Mouse (Mus musculus) neural tube, embryonic 10.5 days (tissue): ENCODE measurements around the gene Zfp423.

Source experiments
- DNase-seq: peaks from one replicate; pipeline ENCODE4 v3.0.0-alpha.2; 2017; ENCODE audit warnings: low spot score; ENCODE audit errors: extremely low spot score

Gene Zfp423

DNA sequence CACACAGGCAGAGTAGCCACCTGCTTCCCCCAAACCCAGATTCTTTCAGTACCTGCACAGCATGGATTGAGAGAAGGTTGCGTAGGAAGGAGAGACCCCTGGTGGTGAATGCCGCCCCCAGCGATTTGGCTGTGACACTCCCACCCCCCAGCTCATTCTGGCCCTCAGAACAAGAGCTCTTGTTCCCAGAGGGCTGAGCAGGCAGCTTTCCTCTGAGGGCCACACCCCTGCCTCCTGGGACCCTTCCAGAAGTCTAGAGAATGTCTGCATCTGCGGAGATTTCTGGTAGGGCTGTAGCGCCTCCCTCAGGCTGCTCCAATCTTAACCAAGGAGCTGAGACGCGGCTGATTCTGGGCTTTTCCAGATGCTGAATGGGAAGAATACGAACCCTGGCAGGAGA is 211.8 kb downstream of the Zfp423 start:
- DNase-seq = peak; percentile 32

DNA sequence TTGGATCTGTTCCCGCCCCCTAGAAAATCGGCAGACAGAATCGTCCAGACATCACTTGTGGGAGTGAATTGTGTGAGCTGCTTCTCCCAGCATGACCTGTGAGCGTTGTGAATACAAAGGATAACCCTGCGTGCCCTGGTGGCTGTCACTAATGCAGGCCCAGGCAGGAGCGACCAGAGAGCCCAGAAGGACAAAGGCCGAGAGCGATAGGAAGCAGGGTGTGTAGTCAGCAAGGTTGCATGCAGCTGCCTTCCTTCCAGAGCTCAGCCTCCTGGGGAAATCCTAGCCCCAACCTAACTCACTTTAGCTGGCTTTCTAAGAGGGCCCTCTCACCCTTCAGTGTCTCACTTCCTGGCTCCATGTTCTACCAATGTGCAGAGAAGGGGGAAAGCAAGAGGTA is 212.3 kb downstream of the Zfp423 start:
- DNase-seq = peak; percentile 36

DNA sequence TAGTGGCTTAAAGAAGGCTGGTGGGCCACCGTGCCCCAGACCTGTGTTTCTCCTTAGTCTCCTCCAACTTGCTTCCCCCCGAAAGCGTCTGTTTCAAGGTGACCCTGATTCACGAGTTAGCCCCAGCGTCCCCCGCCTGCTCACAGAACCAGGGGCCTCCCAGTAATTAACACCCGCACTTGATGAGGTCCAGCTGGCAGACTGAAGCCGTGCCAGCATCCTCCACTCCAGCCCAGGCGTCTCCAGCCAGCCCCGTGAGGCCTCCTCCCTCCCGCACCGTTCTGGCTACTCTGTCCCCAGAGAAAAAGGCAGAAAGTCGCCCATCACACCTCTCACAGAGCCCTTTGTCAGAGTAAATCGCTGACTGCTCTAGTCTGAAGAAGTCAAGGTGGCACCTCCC is 213.3 kb downstream of the Zfp423 start:
- no peak for DNase-seq

DNA sequence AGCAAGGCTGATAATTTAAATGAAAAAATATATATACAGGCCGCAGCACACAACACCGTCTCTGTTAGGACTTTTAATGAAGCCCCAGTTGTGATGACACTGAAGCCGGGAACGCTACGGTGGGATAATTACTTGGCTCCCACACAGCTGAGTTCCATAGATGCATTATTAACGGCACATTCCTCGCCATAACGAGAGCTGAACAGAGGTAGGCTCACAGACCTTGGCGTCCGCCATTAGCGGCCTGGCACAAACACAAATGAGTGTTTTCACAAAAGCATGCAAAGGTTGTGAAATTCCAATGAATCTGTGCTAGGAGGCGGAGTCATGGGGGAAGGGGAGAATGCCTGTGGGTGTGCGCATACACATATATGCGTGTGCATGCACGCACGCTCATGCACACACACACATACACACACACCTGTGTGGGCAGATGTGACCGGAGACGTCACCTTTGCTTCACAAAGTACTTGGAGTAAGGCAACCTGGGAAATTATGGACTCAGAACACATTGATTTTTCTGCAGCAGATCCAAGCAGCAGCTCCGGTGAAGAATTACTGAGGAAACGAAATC is 214.2 kb downstream of the Zfp423 start:
- DNase-seq = no peak

DNA sequence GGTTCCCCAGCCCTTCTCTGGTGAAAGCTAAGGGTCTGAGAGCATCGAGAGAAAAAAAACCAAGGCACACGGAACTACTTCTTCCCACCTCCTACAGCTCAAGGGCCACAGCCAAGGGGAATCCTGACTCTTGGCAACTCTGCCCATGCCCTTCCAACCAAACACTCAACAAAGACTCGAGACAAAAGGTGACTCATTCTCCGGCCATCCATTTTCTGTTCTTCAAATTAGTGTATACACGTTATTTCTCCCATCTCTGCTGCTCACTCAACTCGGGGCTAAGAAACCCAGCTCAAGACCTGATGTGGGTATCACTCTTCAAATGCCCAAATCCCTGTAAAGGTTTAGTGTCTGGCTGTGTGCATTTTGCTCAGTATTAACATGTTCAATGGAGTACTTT is 214.8 kb downstream of the Zfp423 start:
- no peak for DNase-seq

DNA sequence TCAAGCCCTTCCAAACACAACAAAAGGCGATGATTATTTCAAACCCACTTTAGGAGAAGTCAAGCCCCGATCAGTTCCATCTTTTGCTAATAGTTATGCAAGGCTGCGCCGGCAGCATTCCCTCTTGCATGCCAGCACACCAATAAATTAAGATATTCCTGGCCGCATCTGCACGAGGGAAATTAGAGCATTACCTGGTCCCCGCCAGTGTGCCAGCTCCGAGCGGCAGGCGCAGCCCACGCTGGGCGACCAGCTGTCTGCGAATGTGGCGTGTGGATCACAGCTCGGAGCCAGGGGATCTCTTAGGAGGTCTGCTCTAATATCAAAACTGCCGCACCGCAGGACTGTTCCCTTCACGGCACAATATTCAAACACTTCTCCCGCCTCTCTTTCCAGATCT is 217.4 kb downstream of the Zfp423 start:
- no peak for DNase-seq

DNA sequence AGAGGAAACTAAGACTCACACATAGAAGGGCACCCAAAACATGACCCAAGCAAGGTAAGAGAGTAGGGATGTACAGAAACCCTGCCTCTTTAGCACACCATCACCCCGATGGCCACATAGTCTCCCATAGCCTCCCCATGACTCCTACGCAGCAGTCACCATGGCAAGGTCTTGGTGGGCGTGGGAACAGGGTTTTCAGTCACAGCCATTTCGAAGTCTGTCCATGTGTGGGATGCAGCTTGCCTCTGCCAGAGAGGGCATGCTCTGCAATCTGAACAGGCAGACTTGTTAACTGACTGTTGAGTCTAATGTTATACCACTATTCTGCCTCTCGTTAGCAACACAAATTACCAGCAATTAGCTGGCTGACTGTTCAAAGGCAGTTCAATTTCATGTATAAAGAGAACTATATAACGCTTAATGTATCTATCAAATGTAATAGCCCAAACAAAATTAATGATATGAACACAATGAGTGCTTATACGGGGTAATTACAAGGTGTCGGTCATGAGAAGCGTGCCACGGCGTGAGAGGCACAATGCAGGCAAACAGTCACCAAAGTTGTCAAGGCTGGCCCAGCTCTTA is 218.4 kb downstream of the Zfp423 start:
- no peak for DNase-seq

DNA sequence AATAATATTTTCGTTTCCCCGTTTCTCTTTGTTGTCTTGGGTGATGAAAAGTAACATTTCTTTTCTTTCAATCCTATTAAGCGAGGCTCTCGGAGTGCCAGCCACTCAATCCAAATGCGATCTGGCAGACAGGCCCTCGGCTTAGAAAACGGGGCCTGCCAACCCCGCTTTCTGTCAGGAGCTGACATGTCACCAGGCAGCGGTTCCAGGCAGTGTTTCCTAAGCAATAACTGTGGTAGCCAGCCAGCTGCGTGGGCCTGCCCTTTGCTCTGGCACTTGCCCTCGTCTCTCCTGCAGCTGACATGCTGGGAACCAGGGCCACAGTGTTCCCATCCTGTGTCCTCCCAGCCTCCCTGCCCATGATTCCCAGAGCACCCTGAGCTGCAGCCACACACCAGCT is 221.5 kb downstream of the Zfp423 start:
- no peak for DNase-seq

DNA sequence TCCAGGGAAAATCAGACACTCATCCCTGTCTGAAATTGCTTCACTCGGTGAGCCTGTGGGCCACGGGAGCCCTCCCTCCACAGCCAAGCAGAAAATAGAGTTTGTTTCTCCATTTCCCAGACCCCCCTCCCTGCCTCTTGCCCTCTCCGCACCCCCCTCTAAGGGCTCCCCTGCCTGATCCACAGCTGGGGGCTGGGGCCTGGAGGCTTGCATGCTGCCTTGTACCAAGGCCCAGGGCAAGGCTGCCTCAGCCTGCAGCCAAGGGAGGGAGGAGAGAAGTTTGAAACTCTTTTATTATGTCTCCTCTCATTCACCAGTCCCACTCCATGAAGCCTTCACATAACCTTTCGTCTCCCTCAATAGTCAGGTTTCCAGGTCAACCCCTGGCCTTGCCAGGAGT is 224.5 kb downstream of the Zfp423 start:
- no peak for DNase-seq

DNA sequence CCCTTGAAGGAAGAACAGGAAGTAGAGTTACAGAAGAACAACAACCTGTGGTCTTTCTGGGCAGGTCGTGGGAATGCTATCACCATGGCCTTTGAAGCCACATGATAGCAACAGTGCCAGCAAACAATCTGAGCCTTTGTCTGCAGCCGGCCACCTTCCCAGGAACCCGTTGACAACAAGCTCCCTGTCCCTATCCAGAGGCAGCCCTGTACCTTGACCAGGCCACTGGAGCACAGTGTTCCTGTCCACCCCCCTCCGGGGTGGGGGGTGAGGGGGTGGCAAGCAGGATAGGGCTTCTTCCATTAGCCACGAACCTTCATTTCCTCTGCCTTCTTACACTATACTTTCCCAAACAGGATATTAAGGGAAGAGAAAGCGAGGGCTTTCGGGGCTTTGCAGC is 224.9 kb downstream of the Zfp423 start:
- DNase-seq = no peak

DNA sequence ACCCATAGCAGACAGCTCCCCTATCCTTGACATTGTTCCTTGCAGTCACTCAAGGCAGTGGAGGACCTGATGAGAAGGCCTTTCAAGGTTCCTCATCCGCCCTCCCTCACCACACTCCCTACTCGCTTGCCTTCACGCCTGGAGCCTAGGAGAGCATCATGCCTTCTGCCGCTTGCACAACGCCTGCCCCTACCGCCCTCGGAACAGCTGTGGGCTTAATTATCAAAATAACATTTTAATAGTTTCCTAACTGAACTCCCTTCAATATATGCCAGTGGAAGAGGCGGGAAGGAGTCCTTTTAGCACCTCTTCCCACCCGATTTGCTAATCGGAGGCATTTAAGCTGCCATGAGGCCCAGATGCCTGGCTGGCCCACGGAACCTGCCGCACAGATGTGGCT is 228.3 kb downstream of the Zfp423 start:
- DNase-seq = no peak

DNA sequence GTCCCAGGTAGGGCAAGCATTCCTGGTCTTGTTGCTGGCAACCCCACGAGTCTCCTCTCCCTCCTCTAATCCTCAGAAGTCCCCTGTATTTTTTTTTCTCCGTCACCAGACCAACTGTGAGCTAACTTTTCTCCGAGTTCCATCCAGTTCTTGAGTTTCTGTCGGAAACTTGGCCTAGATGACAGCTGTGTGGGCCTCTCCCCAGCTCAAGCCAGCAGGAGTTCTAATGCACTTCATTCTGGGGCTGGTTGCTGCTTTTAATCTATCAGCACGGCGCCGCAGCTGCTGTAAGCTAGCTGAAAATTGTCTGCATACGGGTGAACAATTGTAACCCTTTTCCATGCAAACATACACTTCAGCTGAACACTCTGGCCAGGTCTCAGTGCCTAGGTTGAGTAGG is 236.4 kb downstream of the Zfp423 start:
- DNase-seq = no peak

DNA sequence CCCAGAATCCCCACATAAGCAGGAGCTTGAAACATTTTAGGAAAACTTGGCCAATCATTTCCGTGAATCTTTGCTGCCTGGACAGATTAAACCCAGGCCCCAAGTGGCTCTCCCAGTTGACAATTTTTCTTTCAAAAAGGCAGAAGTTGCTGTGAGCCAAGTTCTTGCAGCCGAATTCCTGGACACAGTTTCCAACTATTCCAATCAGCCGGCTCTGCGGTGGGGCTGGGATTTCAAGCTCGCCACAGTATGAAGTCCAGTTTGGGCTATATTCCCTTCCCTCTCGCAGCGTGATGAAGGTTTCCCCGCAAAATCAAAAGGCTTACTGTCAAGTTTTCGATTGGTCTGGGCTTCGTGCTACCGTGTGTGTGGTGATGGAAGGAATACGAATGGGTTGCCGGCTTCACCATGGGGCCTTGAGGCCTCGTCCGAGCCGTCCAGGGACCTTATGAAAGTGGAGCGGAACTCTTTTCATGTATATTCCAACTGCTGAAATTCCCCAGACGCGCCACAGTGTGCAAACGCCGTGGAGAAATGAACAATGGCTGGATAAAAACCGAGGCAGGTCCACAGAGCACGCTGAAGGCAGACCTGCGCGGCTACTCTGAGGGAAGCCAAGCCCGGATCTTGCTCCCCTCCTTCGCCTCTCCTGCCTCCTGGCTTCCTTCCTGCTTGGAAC is 240.1 kb downstream of the Zfp423 start:
- DNase-seq = no peak

DNA sequence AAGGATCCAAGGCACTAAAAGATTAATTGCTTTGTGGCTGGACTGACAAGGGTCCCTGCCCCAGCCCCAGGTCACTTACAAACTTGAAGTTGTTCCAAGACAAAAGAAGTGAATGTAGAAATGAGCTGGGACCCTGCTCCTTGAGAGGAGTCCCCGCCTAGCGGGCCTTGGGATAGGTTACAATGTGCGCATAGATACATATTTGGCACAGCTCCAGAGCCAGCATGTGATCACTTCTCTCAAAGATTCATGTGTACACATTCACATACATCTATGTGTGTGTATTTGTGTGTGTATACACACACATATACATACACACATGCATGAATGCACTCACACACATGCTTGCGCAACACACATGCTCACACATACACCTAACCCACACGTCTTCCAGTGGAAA is 241.9 kb downstream of the Zfp423 start:
- no peak for DNase-seq

DNA sequence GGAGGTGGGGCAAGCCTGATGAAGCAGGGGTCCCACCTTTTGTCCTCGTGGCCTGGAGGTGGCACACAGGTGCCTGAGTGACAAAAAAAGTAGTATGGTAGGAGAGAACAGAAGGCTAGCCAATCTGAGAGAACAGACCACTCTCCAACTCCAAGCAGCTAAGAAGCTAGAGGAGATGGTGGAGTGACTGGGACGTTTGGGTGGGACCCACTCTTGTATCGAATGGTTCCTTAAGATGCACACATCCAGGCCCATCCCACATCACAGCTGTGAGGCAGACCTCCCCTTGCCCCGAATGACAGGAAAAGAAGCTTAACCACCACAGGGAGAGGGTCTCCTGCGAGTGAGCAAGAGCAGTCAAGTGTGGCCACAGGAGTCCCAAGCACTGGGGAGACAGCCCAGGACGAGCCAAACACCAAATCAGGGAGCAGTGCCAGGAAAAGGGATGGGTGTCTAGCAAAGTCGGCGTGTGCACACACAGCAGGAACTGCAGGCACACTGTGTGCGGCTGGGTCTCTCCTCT is 242.6 kb downstream of the Zfp423 start:
- no peak for DNase-seq

DNA sequence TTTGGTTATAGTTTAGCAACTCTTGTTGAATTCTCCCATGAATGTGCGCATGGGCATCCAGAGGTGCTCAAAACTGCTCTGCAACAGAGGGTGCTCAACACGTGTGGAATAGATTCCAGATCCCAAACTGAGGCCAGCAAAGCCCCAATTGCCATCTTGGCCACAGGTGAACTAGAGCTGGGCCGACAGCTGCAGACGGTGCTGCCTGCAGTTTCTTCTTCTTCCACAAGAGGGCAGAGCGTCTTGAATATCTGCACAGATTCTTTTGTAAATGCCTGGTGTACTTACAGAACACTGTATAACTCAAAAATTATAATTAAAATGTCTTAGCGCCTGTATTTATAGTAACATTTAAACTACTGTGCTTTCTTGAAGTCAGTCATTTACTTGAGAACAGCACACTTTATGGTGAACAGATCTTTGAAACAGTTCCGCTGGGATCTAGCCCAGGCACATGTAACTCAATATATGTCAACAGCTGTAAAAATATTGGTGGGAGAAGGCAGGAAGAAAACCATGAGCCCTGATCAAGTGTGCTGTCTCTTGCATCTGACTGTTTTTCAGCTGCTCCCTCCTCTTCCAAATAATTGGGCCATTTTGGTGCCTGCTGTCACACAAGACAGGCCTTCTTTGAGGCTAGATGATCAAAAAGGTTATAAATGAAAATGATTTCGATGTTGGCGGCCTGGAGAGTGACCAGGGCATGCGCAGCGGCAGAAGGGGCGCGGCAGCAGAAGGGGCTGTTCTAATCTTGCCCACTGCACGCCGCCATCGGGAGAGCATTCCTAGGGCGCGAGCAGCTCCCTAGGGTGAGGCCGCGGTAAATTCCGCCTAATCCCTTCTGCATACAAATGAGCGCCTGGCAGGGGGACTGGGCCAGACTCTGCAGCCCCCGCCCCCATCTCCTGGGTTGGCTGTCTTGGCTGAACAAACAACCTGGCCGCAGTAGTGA is 243.4 kb downstream of the Zfp423 start:
- peak; percentile 74 for DNase-seq

DNA sequence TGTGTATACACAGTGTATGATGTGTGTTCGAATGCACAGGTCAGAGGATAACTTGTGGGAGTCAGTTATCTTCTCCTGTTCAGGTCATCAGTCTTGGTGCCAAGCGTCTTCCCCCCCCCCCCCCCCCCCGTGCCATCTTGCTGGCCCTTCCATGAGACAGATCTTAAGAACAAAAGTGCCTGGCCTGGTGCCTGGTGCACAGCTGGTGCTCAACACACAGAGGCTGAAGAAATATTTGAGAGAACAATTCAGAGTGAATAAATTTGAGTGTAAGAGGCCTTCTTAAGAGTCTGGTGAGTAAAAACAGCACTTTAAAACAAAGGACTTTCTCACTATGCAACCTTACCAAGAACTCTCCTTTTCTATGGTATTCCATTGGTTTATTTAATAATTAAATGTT is 245.4 kb downstream of the Zfp423 start:
- no peak for DNase-seq

DNA sequence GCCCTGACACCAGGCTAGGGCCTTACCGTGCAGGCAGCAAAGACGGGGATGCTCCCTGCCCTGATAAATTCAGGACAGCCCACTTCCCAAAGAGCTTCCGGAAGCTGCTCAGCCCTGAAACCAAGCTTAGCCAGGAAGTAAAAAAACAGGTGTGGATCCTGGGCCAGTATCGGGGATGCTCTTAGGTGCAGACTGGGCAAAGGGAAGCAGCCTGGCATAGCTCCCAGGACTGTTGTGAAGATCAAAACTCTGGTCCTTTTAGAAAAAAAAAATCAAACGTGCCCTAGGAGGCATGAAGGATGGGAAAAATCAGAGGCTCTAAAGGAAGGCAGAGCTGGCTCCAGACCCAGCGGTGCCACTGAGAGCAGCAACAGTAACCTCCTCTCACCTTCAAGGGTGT is 247.4 kb downstream of the Zfp423 start:
- no peak for DNase-seq

DNA sequence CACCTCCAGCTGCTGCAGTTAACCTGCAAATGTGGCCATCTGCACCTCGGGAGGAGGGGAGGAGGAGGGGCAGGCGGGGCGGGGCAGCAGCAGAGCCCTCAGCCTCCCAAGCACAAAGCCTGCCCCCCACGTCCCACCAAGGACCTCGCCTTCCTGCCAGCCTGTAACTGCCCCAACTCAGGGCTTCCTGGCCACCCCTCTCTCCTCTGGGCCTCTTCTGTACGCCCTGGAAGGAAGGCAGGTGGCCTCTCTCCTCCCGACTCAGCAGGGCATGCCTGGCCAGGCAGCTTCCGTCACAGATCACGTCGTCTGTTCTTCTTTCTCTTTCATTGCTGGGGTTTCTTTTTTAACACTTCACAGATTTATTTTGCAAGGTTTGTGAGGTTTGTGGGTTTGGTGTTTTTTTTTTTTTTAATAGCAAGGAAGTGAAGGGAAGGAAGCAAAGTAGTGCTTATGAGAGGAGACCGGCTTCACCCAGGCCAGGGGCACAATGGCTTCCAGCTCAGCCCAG is 251.2 kb downstream of the Zfp423 start:
- DNase-seq = no peak

DNA sequence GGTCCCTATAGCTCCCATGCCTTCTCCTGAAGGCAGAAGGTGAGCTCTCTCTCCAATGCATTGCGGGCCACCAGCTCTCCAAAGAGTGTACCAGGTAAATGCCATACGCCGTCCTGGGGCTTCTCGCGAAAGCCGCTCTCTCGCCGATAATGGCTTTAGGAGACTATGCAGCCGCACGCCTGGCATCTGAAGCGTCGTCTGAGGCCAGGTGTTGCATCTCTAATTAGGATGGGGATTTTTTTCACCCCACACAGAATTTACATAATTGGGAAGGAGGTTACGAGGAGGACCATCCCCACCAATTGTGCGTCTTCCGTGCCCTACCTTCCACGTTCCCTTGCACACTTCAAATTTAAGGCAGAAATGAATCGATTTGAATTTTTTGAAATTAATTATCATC is 252.2 kb downstream of the Zfp423 start:
- DNase-seq = no peak

DNA sequence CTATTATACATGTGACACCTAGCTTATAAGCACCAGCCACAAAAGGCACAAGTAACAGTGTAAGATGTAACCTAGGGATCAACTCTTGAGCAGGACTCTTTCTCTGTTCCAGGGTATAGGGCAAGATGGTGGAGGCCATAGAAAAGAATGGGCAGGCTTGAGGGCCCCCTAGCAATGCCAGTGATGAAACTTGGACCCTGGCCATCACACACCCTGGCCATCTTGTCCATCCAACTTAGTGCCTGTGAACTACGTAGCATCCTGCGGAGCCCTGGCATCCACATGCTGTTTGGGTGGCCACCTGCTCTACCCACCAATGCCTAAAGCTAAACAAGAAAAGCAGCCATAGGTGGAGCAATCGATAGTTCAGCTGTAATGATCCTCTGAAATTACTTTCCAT is 254.6 kb downstream of the Zfp423 start:
- DNase-seq = no peak
